In the genomic region with DNA sequence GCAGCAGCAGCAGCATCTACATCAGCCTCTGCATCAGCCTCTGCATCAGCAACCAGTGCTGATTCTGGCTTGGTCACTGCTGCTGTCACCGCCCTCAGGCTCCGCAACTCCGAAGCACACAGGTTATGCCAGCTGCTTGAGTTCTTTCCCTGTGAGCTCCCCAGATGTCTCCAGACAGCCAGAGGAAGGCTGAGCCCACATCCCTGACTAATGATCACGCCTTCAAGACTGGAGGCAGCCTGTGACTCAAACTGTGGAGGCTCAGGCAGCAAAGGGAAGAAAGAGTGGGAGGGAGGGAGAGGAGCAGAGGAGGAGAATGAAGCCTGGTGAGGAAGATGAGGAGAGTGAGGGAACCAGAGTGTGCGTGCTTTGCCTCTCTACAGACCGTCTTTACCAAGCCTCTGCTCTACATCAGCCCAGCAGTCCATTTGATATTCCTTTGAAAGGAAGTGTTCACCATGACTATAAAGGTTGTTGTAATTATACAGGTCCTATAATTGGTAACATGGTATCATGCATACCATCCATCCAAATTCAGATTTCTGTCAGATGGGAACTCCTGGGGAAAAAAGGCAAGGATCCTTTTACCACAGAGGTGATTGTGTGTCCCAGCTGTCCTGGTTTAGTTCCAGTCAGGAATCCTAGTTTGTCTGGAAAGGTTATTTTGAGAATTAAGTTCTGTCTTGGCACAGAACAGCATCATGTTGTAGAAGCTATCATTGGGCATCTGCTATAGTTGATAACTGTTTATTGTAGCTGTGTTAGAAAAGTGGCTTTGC, we compare ENCODE assay signal across 24 mouse cellular contexts. TPM values are rescaled to one million over a fixed set of nuclear protein-coding genes. Genes with fewer than 3 reads are reported as not detected.
DNase-seq lines count a peak whose midpoint lies in the region; ATAC-seq and TF ChIP-seq lines count a peak whose summit lies in the region.
"Had no signal": no experiment of that assay in that cellular context is flagged by ENCODE, and none has a peak within 500 bp of the region (broad histone marks: within the 10 kb centered on the region; RNA-seq: fewer than 3 reads in every experiment).

No protein-coding gene starts in this region.

- no peak overlapping the region for H3K4me2 ChIP-seq in intestine, postnatal 0 days (replicated peaks; ENCODE audit: low read depth)
- no peak overlapping the region for H3K4me2 ChIP-seq in neural tube, embryonic 15.5 days
- H3K4me2 ChIP-seq: limb, embryonic 15.5 days had no signal

- no peaks in the 10 kb centered on the region for H3K36me3 ChIP-seq in intestine, postnatal 0 days (ENCODE audit: control insufficient read depth, insufficient read depth)
- no peaks in the 10 kb centered on the region for H3K36me3 ChIP-seq in neural tube, embryonic 15.5 days
- H3K36me3 ChIP-seq: embryonic facial prominence, embryonic 10.5 days; heart, embryonic 10.5 days; limb, embryonic 15.5 days; midbrain, embryonic 10.5 days had no signal

- no peak overlapping the region for H3K4me3 ChIP-seq in intestine, postnatal 0 days (ENCODE audit: low read depth, low read length)
- no peak overlapping the region for H3K4me3 ChIP-seq in neural tube, embryonic 15.5 days (replicated peaks)
- H3K4me3 ChIP-seq: embryonic facial prominence, embryonic 10.5 days; heart, embryonic 10.5 days; limb, embryonic 15.5 days; midbrain, embryonic 10.5 days had no signal

- H3K9me3 ChIP-seq in intestine, postnatal 0 days (ENCODE audit: control insufficient read depth), result no peaks in the 10 kb centered on the region
- H3K9me3 ChIP-seq in neural tube, embryonic 15.5 days (replicated peaks), result no peaks in the 10 kb centered on the region
- H3K9me3 ChIP-seq: embryonic facial prominence, embryonic 10.5 days; heart, embryonic 10.5 days; limb, embryonic 15.5 days; midbrain, embryonic 10.5 days had no signal

- no peak overlapping the region for H3K9ac ChIP-seq in intestine, postnatal 0 days (ENCODE audit: low read depth, low read length)
- no peak overlapping the region for H3K9ac ChIP-seq in neural tube, embryonic 15.5 days (replicated peaks)
- H3K9ac ChIP-seq: limb, embryonic 15.5 days had no signal

- no peak overlapping the region for H3K27ac ChIP-seq in intestine, postnatal 0 days (ENCODE audit: low read depth, low read length)
- H3K27ac ChIP-seq in neural tube, embryonic 15.5 days (replicated peaks), result no peak overlapping the region
- H3K27ac ChIP-seq: embryonic facial prominence, embryonic 10.5 days; heart, embryonic 10.5 days; kidney, postnatal 0 days; limb, embryonic 15.5 days; midbrain, embryonic 10.5 days had no signal

- DNase-seq in heart, adult 11 months, result peak; percentile 78
- DNase-seq in heart, postnatal 14 days, result no peak
- peak; percentile 33 for DNase-seq in retina, postnatal 1 day
- no peak for DNase-seq in retina, embryonic 14.5 days (ENCODE audit: low spot score)
- DNase-seq in left cerebral cortex, adult 8-10 months (ENCODE audit: low spot score in 2 of 2), result peak; percentile 38 to 84
- DNase-seq in right cerebral cortex, postnatal 36 days (ENCODE audit: low spot score in 2 of 2), result peak; percentile 50 to 73
- DNase-seq: adrenal gland, postnatal 14 days; B cell, adult 2 months; cerebellum, adult 18-20 months; cerebellum, postnatal 36 days; gastrocnemius, postnatal 36 days; kidney, adult 11 months; lung, adult 18-20 months; lung, postnatal 4 days had no signal

- H3K27me3 ChIP-seq in intestine, postnatal 0 days (replicated peaks; ENCODE audit: control insufficient read depth, insufficient read depth, low read length), result no peaks in the 10 kb centered on the region
- H3K27me3 ChIP-seq in neural tube, embryonic 15.5 days (replicated peaks), result no peaks in the 10 kb centered on the region

- no peak for ATAC-seq in intestine, postnatal 0 days
- ATAC-seq in neural tube, embryonic 15.5 days (ENCODE audit: low FRiP score), result no peak
- ATAC-seq: activated CD4-positive, CD25-positive, alpha-beta regulatory T cell, adult 4 months; hindbrain, embryonic 16.5 days; Patski had no signal

- WGBS in intestine, postnatal 0 days, result 72% methylated on average over 6 of the region's 6 CpGs
- 69% methylated on average over 6 of the region's 6 CpGs for WGBS in neural tube, embryonic 15.5 days

- no peaks in the 10 kb centered on the region for H3K4me1 ChIP-seq in intestine, postnatal 0 days (replicated peaks; ENCODE audit: control insufficient read depth, insufficient read depth, low read length)
- no peaks in the 10 kb centered on the region for H3K4me1 ChIP-seq in neural tube, embryonic 15.5 days
- H3K4me1 ChIP-seq: limb, embryonic 15.5 days; midbrain, embryonic 10.5 days had no signal

- no peak for TF ChIP-seq CTCF in intestine, postnatal 0 days (IDR thresholded peaks at IDR 0.05; ENCODE audit: low read depth)

- intact Hi-C loops in heart, postnatal 14 days (cut with DNase I), result no loop called here

RNA-seq across cellular contexts. Expression of a gene that starts 15.5 kb away (rescaled TPM):
- 1 to 10 TPM; 6.2 to 6.6 TPM for total RNA-seq in heart, postnatal 14 days (2021)
- total RNA-seq in left cerebral cortex, adult 8-10 months (2022), result 100 to 1,000 TPM in 2 of 4 experiments, 10 to 100 TPM in 2; 90.1 to 105 (median 99.9) TPM
- polyA plus RNA-seq in intestine, postnatal 0 days (2015; fragmentation: Nextera tagmentation; extraction: Ambion mirVana), result 1.3 and 1.5 TPM in 2 replicates
- polyA plus RNA-seq in neural tube, embryonic 15.5 days (2015; fragmentation: Nextera tagmentation; extraction: Ambion mirVana), result 20.0 and 21.3 TPM in 2 replicates

RNA-seq across cellular contexts. Expression of a gene that starts 28.2 kb away (rescaled TPM):
- 10 to 100 TPM in 1 of 2 experiments, 1 to 10 TPM in 1; 9.4 to 10.1 TPM for total RNA-seq in heart, postnatal 14 days (2021)
- 100 to 1,000 TPM; 116 to 119 (median 117) TPM for total RNA-seq in left cerebral cortex, adult 8-10 months (2022)
- polyA plus RNA-seq in intestine, postnatal 0 days (2015; fragmentation: Nextera tagmentation; extraction: Ambion mirVana), result 3.2 and 3.9 TPM in 2 replicates
- 27.2 and 33.6 TPM in 2 replicates for polyA plus RNA-seq in neural tube, embryonic 15.5 days (2015; fragmentation: Nextera tagmentation; extraction: Ambion mirVana)

Comparison
In these comparisons a context has a peak if more than half of its experiments do, and no peak if none do; other contexts are left out.
1. DNase-seq: peak in heart, adult 11 months (single experiment), retina, postnatal 1 day (single experiment), left cerebral cortex, adult 8-10 months (2 of 2) and right cerebral cortex, postnatal 36 days (2 of 2); none in heart, postnatal 14 days (0 of 2) and retina, embryonic 14.5 days (single experiment).
2. RNA of a gene that starts 15.5 kb away (total RNA-seq): 90.1 to 105 TPM in left cerebral cortex, adult 8-10 months; 6.2 to 6.6 TPM in heart, postnatal 14 days; every median in the first group is over 10 times any median in the second.
3. RNA of a gene that starts 28.2 kb away (total RNA-seq): 116 to 119 TPM in left cerebral cortex, adult 8-10 months; 9.4 to 10.1 TPM in heart, postnatal 14 days; every median in the first group is over 10 times any median in the second.